Mouse (Mus musculus) lung, embryonic 15.5 days (tissue): Measurements from ENCODE around the gene Tubal3. TPM values are rescaled to one million over a fixed set of nuclear protein-coding genes. Genes with fewer than 3 reads are reported as not detected.

ENCODE experiments used
- ATAC-seq: fragments of 200-750 bp; cut with Nextera tagmentation; 2 replicates; pipeline ENCODE4 v1.8.0; 2017; ENCODE audit warnings: moderate number of reproducible peaks, borderline replicate concordance; ENCODE audit not compliant: low FRiP score, low TSS enrichment; ENCODE audit errors: extremely low read depth
- H3K27ac ChIP-seq: fragments of 300-500 bp; sonication (generic); 2 replicates; pipeline ENCODE4 v1.5.1; 2015; ENCODE audit warnings: moderate library complexity, mild to moderate bottlenecking, inconsistent platforms
- H3K27me3 ChIP-seq: fragments of 300-500 bp; sonication (generic); 2 replicates; pipeline ENCODE4 v1.6.1; 2015; ENCODE audit warnings: inconsistent platforms
- H3K36me3 ChIP-seq: fragments of 300-500 bp; sonication (generic); 2 replicates; pipeline ENCODE4 v1.6.1; 2015; ENCODE audit warnings: inconsistent platforms
- H3K4me1 ChIP-seq: fragments of 300-500 bp; sonication (generic); 2 replicates; pipeline ENCODE4 v1.6.1; 2015; ENCODE audit warnings: inconsistent platforms
- H3K4me2 ChIP-seq: fragments of 300-500 bp; sonication (generic); 2 replicates; pipeline ENCODE4 v1.6.1; 2015; ENCODE audit warnings: inconsistent platforms, mild to moderate bottlenecking, moderate library complexity
- H3K4me3 ChIP-seq: fragments of 300-500 bp; sonication (generic); 2 replicates; pipeline ENCODE4 v1.5.1; 2015; ENCODE audit warnings: mild to moderate bottlenecking, inconsistent platforms
- H3K9ac ChIP-seq: fragments of 300-500 bp; sonication (generic); 2 replicates; pipeline ENCODE4 v1.6.1; 2015; ENCODE audit warnings: inconsistent platforms
- H3K9me3 ChIP-seq: fragments of 300-500 bp; sonication (generic); 2 replicates; pipeline ENCODE4 v1.6.1; 2016; ENCODE audit warnings: inconsistent platforms
- WGBS: fragments of 180-500 bp; shearing (Covaris S2); methylation state at CpG from one replicate; pipeline ENCODE4 v1.1.7; 2015; 5-methylcytosine and 5-hydroxymethylcytosine counted together
- microRNA-seq: library from miRNA; unstranded; fragments of <30 nt; microRNA quantifications from one replicate; pipeline ENCODE4, GENCODE M21; 2016
- polyA plus RNA-seq: library from polyadenylated mRNA; unstranded; fragments of >200 nt; fragmentation: Nextera tagmentation; extraction: Ambion mirVana; gene quantifications from 2 replicates; pipeline ENCODE4 v1.2.1, GENCODE M21; 2015

The Tubal3 gene
- polyA plus RNA-seq, 1 experiment from 2014 or later, result not detected

DNA sequence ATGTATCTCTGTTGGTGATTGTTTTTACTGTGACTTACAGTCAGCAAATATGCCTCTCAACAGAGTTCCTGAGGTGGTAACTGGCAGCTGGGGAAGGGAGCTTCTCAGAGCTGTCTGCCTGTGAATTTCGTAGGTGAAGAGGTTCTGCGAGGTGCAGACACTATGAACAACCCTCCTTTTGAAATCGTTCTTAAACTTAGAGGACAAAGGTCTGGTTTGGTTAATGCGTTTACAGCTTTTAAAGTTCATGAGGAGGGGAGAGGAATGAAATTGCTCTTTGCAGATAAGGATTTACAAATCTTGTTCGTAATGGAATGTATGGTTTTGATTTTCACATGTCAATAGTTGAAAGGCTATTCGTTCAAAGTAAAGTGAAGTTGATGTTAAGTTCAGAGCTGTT lies 7.6 kb downstream of the Tubal3 start:
- Histone ChIP-seq H3K9ac (no peak overlapping the region), H3K4me2 (no peak overlapping the region), H3K27me3 (no peaks in the 10 kb centered on the region), H3K4me3 (no peak overlapping the region), H3K36me3 (no peaks in the 10 kb centered on the region), H3K9me3 (no peaks in the 10 kb centered on the region), H3K27ac (no peak overlapping the region), H3K4me1 (no peaks in the 10 kb centered on the region)
- no peak for ATAC-seq
- 65% methylated on average over 6 of the region's 6 CpGs for WGBS

- Histone ChIP-seq H3K9me3 (no peaks in the 10 kb centered on the region), H3K4me3 (no peak overlapping the region), H3K4me2 (no peak overlapping the region), H3K36me3 (no peaks in the 10 kb centered on the region), H3K27me3 (no peaks in the 10 kb centered on the region), H3K9ac (no peak overlapping the region), H3K27ac (no peak overlapping the region), H3K4me1 (no peaks in the 10 kb centered on the region)
- WGBS, result 81% methylated on average over 4 of the region's 6 CpGs
- no peak for ATAC-seq
Measured at GRCm38 (mm10) chr13:3926046-3926445, 8.0 kb downstream of the Tubal3 start.

GRCm38 (mm10) chr13:3944699-3945098 lies 26.6 kb downstream of the Tubal3 start:
- Histone ChIP-seq H3K27me3 (no peaks in the 10 kb centered on the region), H3K9me3 (no peaks in the 10 kb centered on the region), H3K9ac (no peak overlapping the region), H3K4me1 (no peaks in the 10 kb centered on the region), H3K27ac (no peak overlapping the region), H3K4me2 (no peak overlapping the region), H3K4me3 (no peak overlapping the region), H3K36me3 (no peaks in the 10 kb centered on the region)
- ATAC-seq, result no peak
- WGBS, result 54% methylated on average over 7 of the region's 7 CpGs

DNA sequence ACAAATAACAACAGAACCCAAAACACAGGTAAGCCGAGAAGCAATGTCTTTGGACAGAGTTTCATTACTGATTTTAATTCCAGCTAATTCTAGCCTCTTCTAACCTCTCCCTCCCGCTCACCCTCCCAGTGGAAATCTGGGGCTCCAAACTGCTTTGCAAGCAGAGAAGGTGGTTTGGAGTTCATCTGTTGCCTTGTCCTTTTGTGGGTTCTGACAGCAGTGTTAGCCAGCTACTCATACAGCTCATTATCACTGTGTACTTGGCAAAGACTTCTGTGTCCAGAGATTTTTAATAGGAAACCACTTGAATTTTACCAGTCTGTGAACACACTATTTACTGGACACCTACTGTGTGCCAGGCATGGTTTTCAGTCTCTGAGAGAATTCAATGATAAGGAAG lies 27.2 kb downstream of the Tubal3 start, which contains the start of gene Ucn3:
Ucn3 (minus strand) TSS at position 101 of the 400 bp plus-strand sequence.
- H3K9me3 ChIP-seq, result no peaks in the 10 kb centered on the region
- no peak within 1 kb of the TSS for H3K4me3 ChIP-seq
- H3K27ac ChIP-seq, result no peak within 1 kb of the TSS
- ATAC-seq, result no peak
- 70% methylated on average over 2 of the region's 2 CpGs for WGBS
- H3K4me2 ChIP-seq, result no peak within 1 kb of the TSS
- H3K4me1 ChIP-seq, result no peaks in the 10 kb centered on the region
- no peaks in the 10 kb centered on the region for H3K36me3 ChIP-seq
- no peak within 1 kb of the TSS for H3K9ac ChIP-seq
- no peaks in the 10 kb centered on the region for H3K27me3 ChIP-seq

GRCm38 (mm10) chr13:3947267-3947666 lies 29.2 kb downstream of the Tubal3 start:
- no peak overlapping the region for H3K9ac ChIP-seq
- H3K4me3 ChIP-seq, result no peak overlapping the region
- ATAC-seq, result no peak
- H3K27ac ChIP-seq, result no peak overlapping the region
- H3K36me3 ChIP-seq, result no peaks in the 10 kb centered on the region
- H3K27me3 ChIP-seq, result no peaks in the 10 kb centered on the region
- 0 out of 2 replicates have a peak, but pooled peaks cover 4% of the 10 kb centered on the region for H3K9me3 ChIP-seq
- 85% methylated on average over 4 of the region's 4 CpGs for WGBS
- no peaks in the 10 kb centered on the region for H3K4me1 ChIP-seq
- H3K4me2 ChIP-seq, result no peak overlapping the region

DNA sequence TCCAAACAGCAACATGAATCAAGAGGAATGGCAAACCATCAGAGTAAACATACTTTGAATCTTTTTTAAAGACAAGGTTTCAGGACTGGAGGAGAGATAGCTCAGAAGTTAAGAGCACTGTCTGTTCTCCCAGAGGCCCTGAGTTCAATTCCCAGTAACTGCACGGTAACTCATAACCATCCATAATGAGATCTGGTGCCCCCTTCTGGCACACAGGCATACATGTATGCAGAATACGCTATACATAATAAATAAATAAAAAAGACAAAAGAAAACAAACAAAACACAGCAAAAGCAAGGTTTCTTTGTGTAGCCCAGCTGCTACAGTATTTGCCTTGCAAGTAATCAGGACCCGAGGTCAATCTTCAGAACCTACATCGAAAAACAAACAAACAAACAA lies 31.4 kb downstream of the Tubal3 start:
- 0 out of 2 replicates have a peak, but pooled peaks cover 4% of the 10 kb centered on the region for H3K9me3 ChIP-seq
- H3K4me2 ChIP-seq, result no peak overlapping the region
- ATAC-seq, result no peak
- no peaks in the 10 kb centered on the region for H3K36me3 ChIP-seq
- H3K27me3 ChIP-seq, result no peaks in the 10 kb centered on the region
- WGBS, result 91% methylated on average over 4 of the region's 4 CpGs
- no peak overlapping the region for H3K9ac ChIP-seq
- H3K4me1 ChIP-seq, result no peaks in the 10 kb centered on the region
- H3K27ac ChIP-seq, result no peak overlapping the region
- H3K4me3 ChIP-seq, result no peak overlapping the region

DNA sequence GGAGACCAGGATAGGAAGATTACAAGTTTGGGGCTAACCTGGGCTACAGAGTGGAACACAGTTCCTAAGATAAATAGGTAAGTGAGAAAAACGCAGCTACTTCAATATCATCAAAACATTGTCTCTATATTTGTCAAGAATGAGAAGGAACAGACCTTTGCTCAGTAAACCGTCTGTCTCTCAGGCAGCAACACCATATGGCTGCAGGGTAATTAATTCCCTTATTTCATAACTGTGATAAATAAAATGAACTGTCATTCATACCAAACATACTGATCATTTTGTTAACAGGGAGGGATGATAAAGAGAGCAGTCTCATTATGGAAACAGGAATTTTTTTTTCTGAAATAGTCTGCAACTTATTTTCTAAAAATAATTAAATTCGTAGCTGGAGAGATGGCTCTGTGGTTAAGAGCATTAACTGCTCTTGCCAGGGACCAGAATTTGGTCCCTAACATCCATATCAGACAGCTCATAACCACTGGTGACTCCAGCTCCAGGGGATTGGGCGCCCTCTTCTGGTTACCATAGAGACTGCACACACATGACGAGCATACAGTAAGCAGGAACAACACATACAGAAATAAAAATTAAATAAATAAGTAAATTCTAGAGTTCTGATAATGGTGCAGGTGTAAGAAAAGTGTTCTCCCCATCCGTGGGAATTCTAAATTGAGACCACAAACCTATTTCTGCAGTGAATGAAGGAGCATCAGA lies 33.3 kb downstream of the Tubal3 start:
- Histone ChIP-seq H3K9ac (no peak overlapping the region), H3K9me3 (0 out of 2 replicates have a peak, but pooled peaks cover 4% of the 10 kb centered on the region), H3K27me3 (no peaks in the 10 kb centered on the region), H3K36me3 (no peaks in the 10 kb centered on the region), H3K4me1 (no peaks in the 10 kb centered on the region), H3K27ac (no peak overlapping the region), H3K4me3 (no peak overlapping the region), H3K4me2 (no peak overlapping the region)
- WGBS, result 77% methylated on average over 6 of the region's 6 CpGs
- ATAC-seq, result no peak

DNA sequence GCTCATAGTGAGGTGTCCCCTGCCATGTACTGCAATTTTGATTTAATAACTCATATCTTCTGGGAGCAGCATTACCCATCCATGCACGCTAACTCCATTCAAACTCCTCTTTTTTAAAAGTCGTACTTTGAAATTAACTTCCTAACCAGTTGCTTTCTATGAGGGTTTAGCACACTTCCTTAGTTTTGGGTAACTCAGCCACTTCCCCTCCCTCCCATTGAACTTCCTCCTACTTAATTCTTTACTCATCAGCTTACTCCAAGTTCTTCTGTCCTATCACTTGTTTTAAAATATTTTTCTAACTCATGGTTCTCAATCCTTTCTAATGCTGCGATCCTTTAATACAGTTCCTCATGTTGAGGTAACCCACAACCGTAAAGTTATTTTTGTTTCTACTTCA lies 50.8 kb downstream of the Tubal3 start:
- no peaks in the 10 kb centered on the region for H3K27me3 ChIP-seq
- no peaks in the 10 kb centered on the region for H3K4me1 ChIP-seq
- no peak overlapping the region for H3K4me3 ChIP-seq
- no peak overlapping the region for H3K27ac ChIP-seq
- no peak for ATAC-seq
- 88% methylated on average over 4 of the region's 4 CpGs for WGBS
- no peaks in the 10 kb centered on the region for H3K36me3 ChIP-seq
- no peak overlapping the region for H3K4me2 ChIP-seq
- H3K9ac ChIP-seq, result no peak overlapping the region
- no peaks in the 10 kb centered on the region for H3K9me3 ChIP-seq

Small RNA genes within 50 kb of the gene (microRNA-seq; reads per million reads assigned to microRNA genes)
- gene Gm22460, result not detected

Other genes starting within 250 kb of the Tubal3 start
- gene Calml3, start 114.0 kb upstream of the Tubal3 start, polyA plus RNA-seq, result 0.10 TPM in 1 of 2 replicates, not detected in the other
- not detected in 2 replicates for gene Calm4, start 80.5 kb upstream of the Tubal3 start, polyA plus RNA-seq
- gene Calm5, start 64.1 kb upstream of the Tubal3 start, polyA plus RNA-seq, result not detected in 2 replicates
- 89.7 and 90.6 TPM in 2 replicates for gene Net1, start 54 bp upstream of the Tubal3 start, polyA plus RNA-seq
- not detected in 2 replicates for gene Ucn3, start 27.1 kb downstream of the Tubal3 start, polyA plus RNA-seq
- 2.3 and 2.7 TPM in 2 replicates for gene Akr1c14, start 130.7 kb downstream of the Tubal3 start, polyA plus RNA-seq
- 1.1 and 1.4 TPM in 2 replicates for gene Akr1c18, start 232.4 kb downstream of the Tubal3 start, polyA plus RNA-seq